In the genomic region with DNA sequence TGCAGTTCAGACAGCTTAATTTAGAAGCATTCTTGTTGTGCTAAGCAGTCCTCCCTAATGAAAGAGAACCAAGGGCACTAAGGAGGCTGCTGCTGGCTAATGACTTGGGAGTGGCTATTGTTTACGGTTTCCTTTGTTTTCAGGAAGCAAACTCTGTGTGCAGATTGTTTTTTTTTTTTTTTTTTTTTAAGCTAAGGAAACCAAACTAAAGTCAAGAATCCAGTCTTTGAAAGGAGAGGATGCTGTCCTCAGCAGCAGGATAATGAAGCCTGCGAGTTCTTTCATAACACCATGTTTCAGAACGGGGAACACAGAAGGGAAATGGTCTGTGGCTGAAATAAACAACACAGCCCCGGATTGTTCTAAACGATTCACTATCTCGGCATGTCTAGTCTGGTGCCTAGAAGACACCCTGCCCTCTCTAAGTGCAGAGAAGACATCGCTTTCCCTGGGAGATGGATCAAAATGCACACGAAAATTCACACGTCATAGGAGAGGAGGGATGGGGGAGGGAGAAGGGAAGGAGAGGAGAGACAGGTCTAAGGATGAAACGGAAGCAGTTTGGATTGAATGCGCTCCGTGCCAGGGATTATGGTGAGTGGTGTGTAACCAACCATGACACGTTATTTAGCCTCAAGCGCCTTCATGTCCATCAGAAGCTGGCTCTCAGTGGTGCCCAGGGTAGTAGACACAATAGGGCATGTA, we compare ENCODE assay signal across 7 mouse cellular contexts.
DNase-seq lines count a peak whose midpoint lies in the region; ATAC-seq and TF ChIP-seq lines count a peak whose summit lies in the region.

No protein-coding gene starts in this region.

- DNase-seq in ES-E14 (ENCODE audit: low read depth, low spot score): peak; percentile 24
- peak; percentile 43 for DNase-seq in forebrain, embryonic 10.5 days (ENCODE audit: extremely low spot score, low spot score)
- no peak for DNase-seq in adrenal gland, postnatal 36 days

- H3K27me3 ChIP-seq in forebrain, embryonic 10.5 days (ENCODE audit: poor library complexity, severe bottlenecking): peaks cover 8% of the 10 kb centered on the region
- no peaks in the 10 kb centered on the region for H3K27me3 ChIP-seq in kidney, embryonic 15.5 days
- no peaks in the 10 kb centered on the region for H3K27me3 ChIP-seq in midbrain, embryonic 12.5 days

- H3K27ac ChIP-seq in ES-E14 (ENCODE audit: insufficient read depth, low read depth, low read length, poor library complexity, severe bottlenecking): no peak overlapping the region
- H3K27ac ChIP-seq in bone marrow macrophage, adult 2 months (ENCODE audit: insufficient read depth, low read depth, low read length): no peak overlapping the region
- peak overlapping the region; percentile 79 for H3K27ac ChIP-seq in forebrain, embryonic 10.5 days
- H3K27ac ChIP-seq in kidney, embryonic 15.5 days: peak overlapping the region; percentile 88
- H3K27ac ChIP-seq in midbrain, embryonic 12.5 days (replicated peaks): peak overlapping the region; percentile 21

- H3K36me3 ChIP-seq in ES-E14 (ENCODE audit: control insufficient read depth, insufficient read depth, low read length, poor library complexity, severe bottlenecking): no peaks in the 10 kb centered on the region
- no peaks in the 10 kb centered on the region for H3K36me3 ChIP-seq in forebrain, embryonic 10.5 days (replicated peaks)
- no peaks in the 10 kb centered on the region for H3K36me3 ChIP-seq in kidney, embryonic 15.5 days
- H3K36me3 ChIP-seq in midbrain, embryonic 12.5 days: no peaks in the 10 kb centered on the region

- no peak for TF ChIP-seq CTCF in bone marrow macrophage, adult 2 months (IDR thresholded peaks at IDR 0.05; ENCODE audit: low read depth, low read length)

- ATAC-seq in kidney, embryonic 15.5 days (replicated peaks; ENCODE audit: low FRiP score): peak; percentile 68; the same call in 1 of the 2 replicates
- peak; percentile 69 for ATAC-seq in midbrain, embryonic 12.5 days (ENCODE audit: low FRiP score, low read depth)
- ATAC-seq in erythroid progenitor cell, adult 5-6 weeks (replicated peaks; ENCODE audit: low FRiP score, poor library complexity, severe bottlenecking): no peak

- H3K9ac ChIP-seq in ES-E14 (ENCODE audit: insufficient read depth, low read depth, low read length, poor library complexity, severe bottlenecking): no peak overlapping the region
- no peak overlapping the region for H3K9ac ChIP-seq in kidney, embryonic 15.5 days
- peak overlapping the region; percentile 8; the same call in 1 of the 2 replicates for H3K9ac ChIP-seq in midbrain, embryonic 12.5 days (replicated peaks)

- 7% methylated on average over 14 of the region's 14 CpGs for WGBS in forebrain, embryonic 10.5 days
- 7% methylated on average over 14 of the region's 14 CpGs for WGBS in kidney, embryonic 15.5 days
- WGBS in midbrain, embryonic 12.5 days: 3% methylated on average over 14 of the region's 14 CpGs

- H3K4me1 ChIP-seq in ES-E14 (ENCODE audit: control insufficient read depth in 2 of 2, insufficient read depth in 2 of 2, low read length in 2 of 2, poor library complexity in 1 of 2): peaks cover 6 to 7% of the 10 kb centered on the region in 2 experiments; a peak in 2 of 4 replicates
- no peaks in the 10 kb centered on the region for H3K4me1 ChIP-seq in bone marrow macrophage, adult 2 months (ENCODE audit: control insufficient read depth, insufficient read depth, low read length)
- peaks cover 54% of the 10 kb centered on the region for H3K4me1 ChIP-seq in forebrain, embryonic 10.5 days
- peaks cover 49% of the 10 kb centered on the region for H3K4me1 ChIP-seq in kidney, embryonic 15.5 days
- H3K4me1 ChIP-seq in midbrain, embryonic 12.5 days: peaks cover 15% of the 10 kb centered on the region

- no peaks in the 10 kb centered on the region for H3K9me3 ChIP-seq in ES-E14 (ENCODE audit: control insufficient read depth, insufficient read depth, low read depth, low read length)
- H3K9me3 ChIP-seq in forebrain, embryonic 10.5 days: no peaks in the 10 kb centered on the region
- H3K9me3 ChIP-seq in kidney, embryonic 15.5 days (replicated peaks): no peaks in the 10 kb centered on the region
- H3K9me3 ChIP-seq in midbrain, embryonic 12.5 days: no peaks in the 10 kb centered on the region

- TF ChIP-seq POLR2A in bone marrow macrophage, adult 2 months (IDR thresholded peaks at IDR 0.05; ENCODE audit: borderline replicate concordance, low read depth, low read length): no peak

- H3K4me3 ChIP-seq in ES-E14 (ENCODE audit: insufficient read depth in 1 of 2, low read depth in 1 of 2, low read length in 2 of 2, poor library complexity in 1 of 2, severe bottlenecking in 1 of 2): 0 out of 4 replicates have a peak overlapping the region, but pooled peaks of 1 of the 2 experiments have one; percentile 20
- peak overlapping the region; percentile 49 for H3K4me3 ChIP-seq in bone marrow macrophage, adult 2 months (ENCODE audit: insufficient read depth, low read length)
- peak overlapping the region; percentile 46 for H3K4me3 ChIP-seq in forebrain, embryonic 10.5 days
- peak overlapping the region; percentile 27 for H3K4me3 ChIP-seq in kidney, embryonic 15.5 days (replicated peaks)
- H3K4me3 ChIP-seq in midbrain, embryonic 12.5 days: peak overlapping the region; percentile 27

- peak overlapping the region; percentile 58 for H3K4me2 ChIP-seq in kidney, embryonic 15.5 days
- peak overlapping the region; percentile 44 for H3K4me2 ChIP-seq in midbrain, embryonic 12.5 days (replicated peaks)

- in situ Hi-C loops in ES-E14 (cut with MboI; ENCODE audit: low sequenced_read_pairs in 2 of 2, unreplicated experiment in 2 of 2): no loop called here

TF ChIP-seq in ES-E14, 5 proteins besides CTCF, POLR2A, EP300 and RAD21:
- TF ChIP-seq CHD2 (IDR thresholded peaks at IDR 0.05; ENCODE audit: low read depth, low read length): no peak
- peak; percentile 89 for TF ChIP-seq ZNF384 (IDR thresholded peaks at IDR 0.05; ENCODE audit: low read depth, low read length)

Comparison
In these comparisons a context has a peak if more than half of its experiments do, and no peak if none do; other contexts are left out.
1. DNase-seq: peak in ES-E14 (single experiment) and forebrain, embryonic 10.5 days (single experiment); none in adrenal gland, postnatal 36 days (0 of 2).
2. H3K27ac ChIP-seq: peak in forebrain, embryonic 10.5 days (single experiment), kidney, embryonic 15.5 days (single experiment) and midbrain, embryonic 12.5 days (single experiment); none in ES-E14 (single experiment) and bone marrow macrophage, adult 2 months (single experiment).